Mouse (Mus musculus) MEL (cell line): ENCODE results near the gene Adam1b. TPM values are rescaled to one million over a fixed set of nuclear protein-coding genes. Genes with fewer than 3 reads are reported as not detected.

ENCODE experiments used
- DNase-seq: peaks from one replicate; pipeline ENCODE4 v3.0.0; 2011; ENCODE audit warnings: low read depth, low spot score
- H3K27ac ChIP-seq: 2 replicates; pipeline ENCODE4 v1.5.1; 2012; ENCODE audit warnings: low read depth, mild to moderate bottlenecking, control low read depth, low read length, moderate library complexity; ENCODE audit not compliant: control insufficient read depth
- H3K27me3 ChIP-seq, 2 experiments: fragments of 150-350 bp in 1 of 2; sonication (generic) in 1 of 2; 2 replicates each; pipeline ENCODE4 v1.6.1; 2012; ENCODE audit warnings: low read length in 2 of 2, mild to moderate bottlenecking in 2 of 2, improper control_type of control experiment in 1 of 2, moderate library complexity in 1 of 2; ENCODE audit not compliant: insufficient read depth in 2 of 2, control insufficient read depth in 1 of 2
- H3K36me3 ChIP-seq, 2 experiments: 2 replicates each; pipeline ENCODE4 v1.6.1; 2012 to 2014; ENCODE audit warnings: low read length in 2 of 2, improper control_type of control experiment in 1 of 2, inconsistent platforms in 1 of 2, mild to moderate bottlenecking in 1 of 2; ENCODE audit not compliant: insufficient read depth in 2 of 2, control insufficient read depth in 1 of 2
- H3K4me1 ChIP-seq, 2 experiments: fragments of 150-350 bp in 1 of 2; sonication (generic) in 1 of 2; 2 replicates each; pipeline ENCODE4 v1.6.1; 2012; ENCODE audit warnings: low read length in 2 of 2, improper control_type of control experiment in 1 of 2, mild to moderate bottlenecking in 1 of 2; ENCODE audit not compliant: insufficient read depth in 2 of 2, control insufficient read depth in 1 of 2
- H3K4me3 ChIP-seq, 2 experiments: fragments of 150-350 bp in 1 of 2; sonication (generic) in 1 of 2; 2 replicates each; pipeline ENCODE4 v1.5.1; 2012; ENCODE audit warnings: low read depth in 2 of 2, low read length in 2 of 2, mild to moderate bottlenecking in 2 of 2, moderate library complexity in 2 of 2, control low read depth in 1 of 2, improper control_type of control experiment in 1 of 2; ENCODE audit not compliant: control insufficient read depth in 1 of 2, insufficient read depth in 1 of 2
- H3K79me2 ChIP-seq: 2 replicates; pipeline ENCODE4 v1.6.1; 2012; ENCODE audit warnings: mild to moderate bottlenecking, low read length, moderate library complexity; ENCODE audit not compliant: control insufficient read depth, poor library complexity, insufficient read depth
- H3K9ac ChIP-seq: 2 replicates; pipeline ENCODE4 v1.6.1; 2012; ENCODE audit warnings: low read depth, mild to moderate bottlenecking, control low read depth, low read length, moderate library complexity; ENCODE audit not compliant: control insufficient read depth, poor library complexity, severe bottlenecking
- H3K9me3 ChIP-seq: fragments of 150-350 bp; sonication (generic); replicated peaks from 2 replicates; pipeline ENCODE4 v1.6.1; 2012; ENCODE audit warnings: mild to moderate bottlenecking, low read length, improper control_type of control experiment, moderate library complexity; ENCODE audit not compliant: insufficient read depth
- BHLHE40 ChIP-seq: IDR thresholded peaks from 2 replicates; pipeline ENCODE4 v1.6.1; 2012; ENCODE audit warnings: low read depth, mild to moderate bottlenecking, inconsistent platforms, low read length, improper control_type of control experiment, borderline replicate concordance
- CHD1 ChIP-seq: IDR thresholded peaks from 2 replicates; pipeline ENCODE4 v1.6.1; 2012; ENCODE audit warnings: low read depth, mild to moderate bottlenecking, inconsistent platforms, low read length, improper control_type of control experiment
- CHD2 ChIP-seq: IDR thresholded peaks from 2 replicates; pipeline ENCODE4 v1.6.1; 2011; ENCODE audit warnings: low read length, improper control_type of control experiment
- CTCF ChIP-seq, 3 experiments: IDR thresholded peaks in 2 of 3; conservative IDR thresholded peaks in 1 of 3; 2 replicates each; pipeline ENCODE4 v1.5.1; 2011 to 2012; ENCODE audit warnings: low read length in 3 of 3, low read depth in 2 of 3, mild to moderate bottlenecking in 2 of 3, improper control_type of control experiment in 1 of 3, inconsistent platforms in 1 of 3, mixed read lengths in 1 of 3, moderate library complexity in 1 of 3; ENCODE audit not compliant: control insufficient read depth in 1 of 3, insufficient read depth in 1 of 3, poor library complexity in 1 of 3, severe bottlenecking in 1 of 3
- E2F4 ChIP-seq: IDR thresholded peaks from 2 replicates; pipeline ENCODE4 v1.6.1; 2011; ENCODE audit warnings: low read depth, low read length, improper control_type of control experiment, borderline replicate concordance
- ELF1 ChIP-seq: IDR thresholded peaks from 2 replicates; pipeline ENCODE4 v1.6.1; 2014; ENCODE audit warnings: low read depth, mild to moderate bottlenecking, inconsistent platforms, low read length, improper control_type of control experiment, moderate library complexity
- EP300 ChIP-seq, 2 experiments: IDR thresholded peaks; 2 replicates each; pipeline ENCODE4 v1.6.1; 2011; ENCODE audit warnings: improper control_type of control experiment in 2 of 2, low read length in 2 of 2, low read depth in 1 of 2, mild to moderate bottlenecking in 1 of 2
- ETS1 ChIP-seq: IDR thresholded peaks from 2 replicates; pipeline ENCODE4 v1.6.1; 2012; ENCODE audit warnings: low read depth, mild to moderate bottlenecking, inconsistent platforms, low read length, improper control_type of control experiment, moderate library complexity
- GABPA ChIP-seq: IDR thresholded peaks from 2 replicates; pipeline ENCODE4 v1.6.1; 2012; ENCODE audit warnings: low read depth, mild to moderate bottlenecking, inconsistent platforms, low read length, improper control_type of control experiment, moderate library complexity
- GATA1 ChIP-seq: IDR thresholded peaks from 2 replicates; pipeline ENCODE4 v1.6.1; 2011; ENCODE audit warnings: low read depth, low read length, improper control_type of control experiment
- HCFC1 ChIP-seq: IDR thresholded peaks from 2 replicates; pipeline ENCODE4 v1.6.1; 2012; ENCODE audit warnings: low read depth, mild to moderate bottlenecking, inconsistent platforms, low read length, improper control_type of control experiment, moderate library complexity
- KAT2A ChIP-seq: conservative IDR thresholded peaks from 2 replicates; pipeline ENCODE4 v1.6.1; 2012; ENCODE audit warnings: low read depth, low read length, improper control_type of control experiment, inconsistent platforms
- MAFK ChIP-seq: IDR thresholded peaks from 2 replicates; pipeline ENCODE4 v1.6.1; 2011; ENCODE audit warnings: low read depth, mild to moderate bottlenecking, low read length, improper control_type of control experiment, borderline replicate concordance
- MAX ChIP-seq: IDR thresholded peaks from 2 replicates; pipeline ENCODE4 v1.6.1; 2011; ENCODE audit warnings: low read length, improper control_type of control experiment
- MAZ ChIP-seq: IDR thresholded peaks from 2 replicates; pipeline ENCODE4 v1.6.1; 2012; ENCODE audit warnings: low read depth, mild to moderate bottlenecking, inconsistent platforms, low read length, improper control_type of control experiment
- MEF2A ChIP-seq: IDR thresholded peaks from 2 replicates; pipeline ENCODE4 v1.6.1; 2014; ENCODE audit warnings: low read depth, mild to moderate bottlenecking, inconsistent platforms, low read length, improper control_type of control experiment; ENCODE audit not compliant: poor library complexity, insufficient replicate concordance, severe bottlenecking; ENCODE audit errors: extremely low read depth
- MXI1 ChIP-seq: IDR thresholded peaks from 2 replicates; pipeline ENCODE4 v1.6.1; 2011; ENCODE audit warnings: mild to moderate bottlenecking, low read depth, low read length, improper control_type of control experiment
- MYB ChIP-seq: IDR thresholded peaks from 2 replicates; pipeline ENCODE4 v1.6.1; 2011; ENCODE audit warnings: mild to moderate bottlenecking, low read depth, low read length, improper control_type of control experiment
- MYC ChIP-seq: IDR thresholded peaks from 2 replicates; pipeline ENCODE4 v1.6.1; 2011; ENCODE audit warnings: low read depth, mild to moderate bottlenecking, low read length, improper control_type of control experiment, moderate library complexity
- NELFE ChIP-seq: IDR thresholded peaks from 2 replicates; pipeline ENCODE4 v1.6.1; 2011; ENCODE audit warnings: low read depth, low read length, improper control_type of control experiment
- POLR2A ChIP-seq, 2 experiments: IDR thresholded peaks; 2 replicates each; pipeline ENCODE4 v1.6.1; 2011 to 2012; ENCODE audit warnings: low read length in 2 of 2, mild to moderate bottlenecking in 2 of 2, control low read depth in 1 of 2, improper control_type of control experiment in 1 of 2, low read depth in 1 of 2, moderate library complexity in 1 of 2; ENCODE audit not compliant: control insufficient read depth in 1 of 2, insufficient read depth in 1 of 2, poor library complexity in 1 of 2
- POLR2AphosphoS2 ChIP-seq: IDR thresholded peaks from 2 replicates; pipeline ENCODE4 v1.6.1; 2011; ENCODE audit warnings: low read length, improper control_type of control experiment
- POLR2AphosphoS5 ChIP-seq: IDR thresholded peaks from 2 replicates; pipeline ENCODE4 v1.6.1; 2012; ENCODE audit warnings: low read depth, borderline replicate concordance, mild to moderate bottlenecking, inconsistent platforms, low read length, moderate library complexity, mixed read lengths
- RAD21 ChIP-seq: IDR thresholded peaks from 2 replicates; pipeline ENCODE4 v1.6.1; 2011; ENCODE audit warnings: mild to moderate bottlenecking, low read depth, low read length, improper control_type of control experiment
- RCOR1 ChIP-seq: IDR thresholded peaks from 2 replicates; pipeline ENCODE4 v1.6.1; 2012; ENCODE audit warnings: low read depth, mild to moderate bottlenecking, inconsistent platforms, low read length, improper control_type of control experiment
- SMC3 ChIP-seq: IDR thresholded peaks from 2 replicates; pipeline ENCODE4 v1.6.1; 2011; ENCODE audit warnings: low read depth, low read length, improper control_type of control experiment
- TAL1 ChIP-seq: IDR thresholded peaks from 2 replicates; pipeline ENCODE4 v1.6.1; 2012; ENCODE audit warnings: mild to moderate bottlenecking, inconsistent platforms, low read length, moderate library complexity, mixed read lengths
- UBTF ChIP-seq: IDR thresholded peaks from 2 replicates; pipeline ENCODE4 v1.6.1; 2012; ENCODE audit warnings: low read depth, mild to moderate bottlenecking, inconsistent platforms, low read length, improper control_type of control experiment, moderate library complexity, borderline replicate concordance; ENCODE audit not compliant: insufficient read depth
- USF1 ChIP-seq: IDR thresholded peaks from 2 replicates; pipeline ENCODE4 v1.6.1; 2014; ENCODE audit warnings: low read depth, mild to moderate bottlenecking, inconsistent platforms, low read length, improper control_type of control experiment, moderate library complexity
- USF2 ChIP-seq, 2 experiments: IDR thresholded peaks; 2 replicates each; pipeline ENCODE4 v1.6.1; 2011 to 2012; ENCODE audit warnings: improper control_type of control experiment in 2 of 2, low read length in 2 of 2, borderline replicate concordance in 1 of 2, inconsistent platforms in 1 of 2, low read depth in 1 of 2, mild to moderate bottlenecking in 1 of 2; ENCODE audit not compliant: insufficient read depth in 1 of 2
- ZC3H11A ChIP-seq: IDR thresholded peaks from 2 replicates; pipeline ENCODE4 v1.6.1; 2012; ENCODE audit warnings: low read depth, mild to moderate bottlenecking, inconsistent platforms, low read length, improper control_type of control experiment
- ZKSCAN1 ChIP-seq: IDR thresholded peaks from 2 replicates; pipeline ENCODE4 v1.6.1; 2012; ENCODE audit warnings: low read depth, mild to moderate bottlenecking, inconsistent platforms, low read length, improper control_type of control experiment, moderate library complexity
- ZMIZ1 ChIP-seq: IDR thresholded peaks from 2 replicates; pipeline ENCODE4 v1.6.1; 2012; ENCODE audit warnings: low read depth, mild to moderate bottlenecking, inconsistent platforms, low read length, improper control_type of control experiment, moderate library complexity
- ZNF384 ChIP-seq: IDR thresholded peaks from 2 replicates; pipeline ENCODE4 v1.6.1; 2012; ENCODE audit warnings: low read depth, mild to moderate bottlenecking, inconsistent platforms, low read length, improper control_type of control experiment
- polyA plus RNA-seq, 2 experiments: library from polyadenylated mRNA; stranded (reverse) in 1 of 2; unstranded in 1 of 2; fragments of >175 nt in 1 of 2; fragments of >200 nt in 1 of 2; gene quantifications; 2 replicates each; pipeline versions ENCODE4 v1.2.1 to v1.2.4; 2012; ENCODE audit warnings: low replicate concordance in 2 of 2, low read depth in 1 of 2; ENCODE audit not compliant: insufficient read length in 2 of 2, insufficient read depth in 1 of 2, missing spikeins in 1 of 2
- total RNA-seq: library from RNA; depleted of rRNA; stranded (reverse); fragments of 300-350 nt; gene quantifications from 2 replicates; pipeline ENCODE4 v1.2.3, GENCODE M21; 2012

Gene Adam1b
- total and polyA plus RNA-seq, 3 experiments: 0.06 TPM; not detected in 2

- no peak for TF ChIP-seq HCFC1
- no peak for TF ChIP-seq MEF2A
- TF ChIP-seq ELF1: no peak
- TF ChIP-seq USF2 (IDR thresholded peaks at IDR 0.05; ENCODE audit: borderline replicate concordance in 1 of 2, insufficient read depth in 1 of 2, low read depth in 1 of 2, low read length in 2 of 2): no peak
These were observed 43.8 kb upstream of the Adam1b start (continued) for GRCm38 (mm10) chr5:121547084-121547483.

DNA sequence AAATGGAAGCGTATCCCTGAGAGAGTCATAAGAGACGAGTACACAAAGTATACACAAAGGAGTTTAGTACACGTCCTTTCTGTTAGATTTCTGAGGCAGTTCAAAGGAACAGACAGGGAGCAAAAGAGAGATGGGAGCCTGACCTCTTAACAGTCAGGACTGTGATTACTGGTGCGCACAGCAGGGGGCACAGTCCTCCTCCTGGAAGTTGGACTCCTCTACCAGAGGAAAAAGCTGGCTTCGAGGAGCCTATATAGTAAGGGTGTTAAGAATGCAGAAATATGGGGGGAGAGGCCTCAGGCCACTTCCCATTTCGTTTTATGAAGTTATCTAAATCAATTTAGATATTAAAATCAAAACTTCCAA, 43.3 kb upstream of the Adam1b start:
- DNase-seq: peak; percentile 71
- Histone ChIP-seq H3K27me3 (no peaks in the 10 kb centered on the region), H3K4me1 (peaks cover 4 to 12% of the 10 kb centered on the region in 2 experiments), H3K79me2 (peaks cover 36% of the 10 kb centered on the region), H3K9me3 (no peaks in the 10 kb centered on the region), H3K27ac (peak overlapping the region; percentile 36; the same call in 1 of the 2 replicates), H3K36me3 (peaks cover 0 to 25% of the 10 kb centered on the region in 2 experiments; a peak in 2 of 4 replicates), H3K9ac (peak overlapping the region; percentile 74), H3K4me3 (peak overlapping the region; percentile 89 to 95)
- TF ChIP-seq BHLHE40 (no peak), ZC3H11A (peak; percentile 40; the same call in 1 of the 2 replicates), POLR2A (IDR thresholded peaks at IDR 0.05; ENCODE audit: control insufficient read depth in 1 of 2, insufficient read depth in 1 of 2, low read depth in 1 of 2, low read length in 2 of 2, poor library complexity in 1 of 2) (no peak), SMC3 (peak; percentile 67), RAD21 (peak; percentile 39), POLR2AphosphoS2 (no peak), USF1 (no peak), POLR2AphosphoS5 (no peak), MAX (no peak), CTCF (IDR thresholded peaks at IDR 0.05 in 2 of 3, conservative IDR thresholded peaks at IDR 0.05 in 1 of 3; ENCODE audit: control insufficient read depth in 1 of 3, insufficient read depth in 1 of 3, low read depth in 2 of 3, low read length in 3 of 3, poor library complexity in 1 of 3, severe bottlenecking in 1 of 3) (peak; percentile 26 to 68 (median 57); a peak in 4 of 6 replicates), ZKSCAN1 (no peak), E2F4 (no peak), HCFC1 (no peak), RCOR1 (no peak), MAFK (no peak), NELFE (no peak), MEF2A (no peak), ZNF384 (no peak), TAL1 (no peak), KAT2A (no peak), MYC (no peak), ETS1 (no peak), GATA1 (no peak), ELF1 (no peak), UBTF (no peak), ZMIZ1 (no peak), MYB (no peak), EP300 (IDR thresholded peaks at IDR 0.05; ENCODE audit: low read depth in 1 of 2, low read length in 2 of 2) (no peak), MAZ (no peak), MXI1 (no peak; the same call in 1 of the 2 replicates), GABPA (no peak), CHD2 (no peak), CHD1 (no peak)
